Comparison of ENCODE assay signal across 10 mouse cellular contexts in genomic region chr14:48303841-48304240, GRCm38 (mm10).
DNase-seq lines count a peak whose midpoint lies in the region; ATAC-seq and TF ChIP-seq lines count a peak whose summit lies in the region.
"Had no signal": no experiment of that assay in that cellular context is flagged by ENCODE, and none has a peak within 500 bp of the region (broad histone marks: within the 10 kb centered on the region; RNA-seq: fewer than 3 reads in every experiment).

No protein-coding gene starts in this region.

- H3K27me3 ChIP-seq in kidney, adult 2 months (replicated peaks; ENCODE audit: control insufficient read depth, insufficient read depth, low read length), result no peaks in the 10 kb centered on the region
- H3K27me3 ChIP-seq in kidney, embryonic 15.5 days, result no peaks in the 10 kb centered on the region
- H3K27me3 ChIP-seq in thymus, adult 2 months (ENCODE audit: control insufficient read depth, insufficient read depth, low read length), result no peaks in the 10 kb centered on the region
- H3K27me3 ChIP-seq: midbrain, embryonic 13.5 days had no signal

- no peak for ATAC-seq in kidney, embryonic 15.5 days (replicated peaks; ENCODE audit: low FRiP score)
- peak; percentile 91 for ATAC-seq in common myeloid progenitor, adult 5-6 weeks (replicated peaks; ENCODE audit: low read depth, poor library complexity, severe bottlenecking)
- ATAC-seq: midbrain, embryonic 13.5 days had no signal

- 0 out of 2 replicates have a peak, but pooled peaks cover 2% of the 10 kb centered on the region for H3K4me1 ChIP-seq in kidney, adult 2 months (ENCODE audit: control insufficient read depth, insufficient read depth, low read length)
- peaks cover 8% of the 10 kb centered on the region for H3K4me1 ChIP-seq in kidney, embryonic 15.5 days
- H3K4me1 ChIP-seq in thymus, adult 2 months (replicated peaks; ENCODE audit: control insufficient read depth, insufficient read depth, low read length), result peaks cover 14% of the 10 kb centered on the region
- H3K4me1 ChIP-seq: liver, embryonic 13.5 days; midbrain, embryonic 13.5 days had no signal

- 79% methylated on average over 9 of the region's 9 CpGs for WGBS in kidney, adult 2 months
- WGBS in kidney, embryonic 15.5 days, result 88% methylated on average over 9 of the region's 9 CpGs
- WGBS in thymus, adult 2 months, result 21% methylated on average over 9 of the region's 9 CpGs

- no peak for TF ChIP-seq CTCF in kidney, adult 2 months (conservative IDR thresholded peaks at IDR 0.05; ENCODE audit: insufficient read depth, insufficient read length, low read depth, low read length)
- TF ChIP-seq CTCF in thymus, adult 2 months (IDR thresholded peaks at IDR 0.05; ENCODE audit: borderline replicate concordance, control insufficient read depth, extremely low read depth, insufficient read depth, low read length, poor library complexity), result no peak

- no peak overlapping the region for H3K4me3 ChIP-seq in kidney, adult 2 months (ENCODE audit: insufficient read depth, low read depth, low read length)
- no peak overlapping the region for H3K4me3 ChIP-seq in kidney, embryonic 15.5 days (replicated peaks)
- no peak overlapping the region; the same call in 1 of the 2 replicates for H3K4me3 ChIP-seq in thymus, adult 2 months (ENCODE audit: control insufficient read depth, insufficient read depth, low read length)
- H3K4me3 ChIP-seq: liver, embryonic 13.5 days; midbrain, embryonic 13.5 days had no signal

- no peak overlapping the region for H3K27ac ChIP-seq in kidney, adult 2 months (ENCODE audit: insufficient read depth, low read depth, low read length)
- no peak overlapping the region for H3K27ac ChIP-seq in kidney, embryonic 15.5 days
- H3K27ac ChIP-seq in thymus, adult 2 months (ENCODE audit: control insufficient read depth, insufficient read depth, low read length), result no peak overlapping the region
- H3K27ac ChIP-seq: liver, embryonic 13.5 days; midbrain, embryonic 13.5 days had no signal

- TF ChIP-seq POLR2A in kidney, adult 2 months (IDR thresholded peaks at IDR 0.05; ENCODE audit: low read depth, low read length), result no peak
- no peak for TF ChIP-seq POLR2A in thymus, adult 2 months (IDR thresholded peaks at IDR 0.05; ENCODE audit: control insufficient read depth, extremely low read depth, insufficient read depth, low read length, poor library complexity)

- no peaks in the 10 kb centered on the region for H3K36me3 ChIP-seq in kidney, adult 2 months (ENCODE audit: control insufficient read depth, insufficient read depth, low read length)
- no peaks in the 10 kb centered on the region for H3K36me3 ChIP-seq in kidney, embryonic 15.5 days
- H3K36me3 ChIP-seq in thymus, adult 2 months (ENCODE audit: control insufficient read depth, insufficient read depth, low read length), result no peaks in the 10 kb centered on the region
- H3K36me3 ChIP-seq: liver, embryonic 13.5 days; midbrain, embryonic 13.5 days had no signal

- peak; percentile 8 for DNase-seq in kidney, adult 2 months
- DNase-seq in CD8-positive naive resting alpha-beta T cell, adult 2 months (ENCODE audit: low read depth in 2 of 2, low spot score in 2 of 2), result peak; percentile 14 to 29
- peak; percentile 26 for DNase-seq in thymus, adult 2 months
- no peak for DNase-seq in cerebellum, postnatal 25 days
- no peak for DNase-seq in cerebellum, adult 11-12 months
- DNase-seq: gastrocnemius, postnatal 14 days; liver, embryonic 13.5 days had no signal

- H3K9ac ChIP-seq in kidney, embryonic 15.5 days, result no peak overlapping the region
- H3K9ac ChIP-seq: liver, embryonic 13.5 days; midbrain, embryonic 13.5 days had no signal

- no peaks in the 10 kb centered on the region for H3K9me3 ChIP-seq in kidney, embryonic 15.5 days (replicated peaks)
- H3K9me3 ChIP-seq: liver, embryonic 13.5 days had no signal

- H3K4me2 ChIP-seq in kidney, embryonic 15.5 days, result no peak overlapping the region
- H3K4me2 ChIP-seq: liver, embryonic 13.5 days; midbrain, embryonic 13.5 days had no signal

Comparison
In these comparisons a context has a peak if more than half of its experiments do, and no peak if none do; other contexts are left out.
1. DNase-seq: peak in kidney, adult 2 months (single experiment), CD8-positive naive resting alpha-beta T cell, adult 2 months (2 of 2) and thymus, adult 2 months (single experiment); none in cerebellum, postnatal 25 days (0 of 2) and cerebellum, adult 11-12 months (single experiment).